Mouse (Mus musculus) liver (tissue): Measurements from ENCODE around the gene Fer1l4.

Experiments
- DNase-seq: peaks from one replicate; pipeline ENCODE4 v3.0.0-alpha.2; 2020; ENCODE audit warnings: mixed read lengths

Fer1l4 gene

GRCm38 (mm10) chr2:156052816-156053215 is at the start of gene Fer1l4:
TSS of gene Fer1l4 (minus strand) at chr2:156052947.
- no peak for DNase-seq

- no peak for DNase-seq
Measured at GRCm38 (mm10) chr2:156091926-156092325, 39.2 kb upstream of the Fer1l4 start.

- no peak for DNase-seq
Measured at GRCm38 (mm10) chr2:156089799-156090198, 37.1 kb upstream of the Fer1l4 start.

- no peak for DNase-seq
Measured at GRCm38 (mm10) chr2:156087391-156088110, 34.8 kb upstream of the Fer1l4 start.

GRCm38 (mm10) chr2:156084541-156084940 is 31.8 kb upstream of the Fer1l4 start:
- no peak for DNase-seq

GRCm38 (mm10) chr2:156080391-156080790 is 27.6 kb upstream of the Fer1l4 start:
- no peak for DNase-seq

GRCm38 (mm10) chr2:156079674-156080073 is 26.9 kb upstream of the Fer1l4 start:
- no peak for DNase-seq

GRCm38 (mm10) chr2:156079183-156079560 is 26.4 kb upstream of the Fer1l4 start:
- no peak for DNase-seq

GRCm38 (mm10) chr2:156078421-156079182 is 25.9 kb upstream of the Fer1l4 start:
- DNase-seq, result no peak

- no peak for DNase-seq
Measured at GRCm38 (mm10) chr2:156077461-156077860, 24.7 kb upstream of the Fer1l4 start.

- DNase-seq, result no peak
Measured at GRCm38 (mm10) chr2:156073725-156074124, 21.0 kb upstream of the Fer1l4 start.

- no peak for DNase-seq
Measured at GRCm38 (mm10) chr2:156071236-156071635, 18.5 kb upstream of the Fer1l4 start.

- DNase-seq, result no peak
Measured at GRCm38 (mm10) chr2:156067916-156068315, 15.2 kb upstream of the Fer1l4 start.

- no peak for DNase-seq
Measured at GRCm38 (mm10) chr2:156066126-156066525, 13.4 kb upstream of the Fer1l4 start.

GRCm38 (mm10) chr2:156065099-156066041 is 12.6 kb upstream of the Fer1l4 start, which contains the start of gene Spag4:
TSS of gene Spag4 (plus strand) at chr2:156065175.
- DNase-seq, result peak; percentile 89

- DNase-seq, result peak; percentile 21
Measured at GRCm38 (mm10) chr2:156047929-156048328, 4.8 kb downstream of the Fer1l4 start.

GRCm38 (mm10) chr2:156042903-156043302 is 9.8 kb downstream of the Fer1l4 start:
- DNase-seq, result no peak

- DNase-seq, result no peak
Measured at GRCm38 (mm10) chr2:156039390-156039789, 13.4 kb downstream of the Fer1l4 start.

GRCm38 (mm10) chr2:156025482-156025881 is 27.3 kb downstream of the Fer1l4 start:
- no peak for DNase-seq

GRCm38 (mm10) chr2:156021765-156022164 is 31.0 kb downstream of the Fer1l4 start:
- no peak for DNase-seq

GRCm38 (mm10) chr2:156021219-156021618 is 31.5 kb downstream of the Fer1l4 start:
- DNase-seq, result peak; percentile 58

- DNase-seq, result no peak
Measured at GRCm38 (mm10) chr2:156018106-156018505, 34.6 kb downstream of the Fer1l4 start.
